Mouse (Mus musculus) CH12.LX (cell line): Measurements from ENCODE around the gene Ccdc171.

Source experiments
- BHLHE40 ChIP-seq: IDR thresholded peaks from 2 replicates; pipeline ENCODE4 v1.6.1; 2011; ENCODE audit warnings: mild to moderate bottlenecking, low read depth, low read length, improper control_type of control experiment
- CHD2 ChIP-seq: IDR thresholded peaks from 2 replicates; pipeline ENCODE4 v1.6.1; 2011; ENCODE audit warnings: low read length, improper control_type of control experiment
- CTCF ChIP-seq, 2 experiments: IDR thresholded peaks in 1 of 2; conservative IDR thresholded peaks in 1 of 2; 2 replicates each; pipeline ENCODE4 v1.5.1; 2011 to 2012; ENCODE audit warnings: low read depth in 2 of 2, low read length in 2 of 2, improper control_type of control experiment in 1 of 2, inconsistent platforms in 1 of 2, mild to moderate bottlenecking in 1 of 2, moderate library complexity in 1 of 2
- E2F4 ChIP-seq: IDR thresholded peaks from 2 replicates; pipeline ENCODE4 v1.6.1; 2011; ENCODE audit warnings: low read depth, low read length, improper control_type of control experiment; ENCODE audit not compliant: insufficient replicate concordance
- EP300 ChIP-seq: IDR thresholded peaks from 2 replicates; pipeline ENCODE4 v1.6.1; 2011; ENCODE audit warnings: low read length, improper control_type of control experiment
- JUN ChIP-seq: IDR thresholded peaks from 2 replicates; pipeline ENCODE4 v1.6.1; 2011; ENCODE audit warnings: low read depth, mild to moderate bottlenecking, low read length, improper control_type of control experiment, moderate library complexity; ENCODE audit not compliant: insufficient read depth
- MAFK ChIP-seq: IDR thresholded peaks from 2 replicates; pipeline ENCODE4 v1.6.1; 2011; ENCODE audit warnings: low read length, improper control_type of control experiment; ENCODE audit not compliant: insufficient replicate concordance
- MYC ChIP-seq: IDR thresholded peaks from 2 replicates; pipeline ENCODE4 v1.6.1; 2011; ENCODE audit warnings: low read depth, mild to moderate bottlenecking, improper control_type of control experiment, low read length
- NRF1 ChIP-seq: IDR thresholded peaks from 2 replicates; pipeline ENCODE4 v1.6.1; 2014; ENCODE audit warnings: low read depth, mild to moderate bottlenecking, inconsistent platforms, low read length, improper control_type of control experiment, moderate library complexity
- POLR2A ChIP-seq: IDR thresholded peaks from 2 replicates; pipeline ENCODE4 v1.6.1; 2011; ENCODE audit warnings: low read depth, mild to moderate bottlenecking, improper control_type of control experiment, low read length
- POLR2AphosphoS2 ChIP-seq: IDR thresholded peaks from 2 replicates; pipeline ENCODE4 v1.6.1; 2011; ENCODE audit warnings: low read depth, low read length, improper control_type of control experiment
- USF1 ChIP-seq: IDR thresholded peaks from 2 replicates; pipeline ENCODE4 v1.6.1; 2014; ENCODE audit warnings: low read depth, mild to moderate bottlenecking, inconsistent platforms, low read length, improper control_type of control experiment
- ZKSCAN1 ChIP-seq: IDR thresholded peaks from 2 replicates; pipeline ENCODE4 v1.6.1; 2012; ENCODE audit warnings: low read depth, inconsistent platforms, low read length, improper control_type of control experiment, borderline replicate concordance

- TF ChIP-seq POLR2A (no peak), USF1 (no peak), JUN (no peak), E2F4 (no peak), NRF1 (no peak), EP300 (no peak), ZKSCAN1 (no peak), BHLHE40 (no peak), CTCF (conservative IDR thresholded peaks at IDR 0.05 in 1 of 2, IDR thresholded peaks at IDR 0.05 in 1 of 2; ENCODE audit: low read depth in 2 of 2, low read length in 2 of 2) (no peak), POLR2AphosphoS2 (no peak), MYC (no peak), MAFK (no peak), CHD2 (no peak)
These were observed 157.5 kb downstream of the Ccdc171 start for GRCm38 (mm10) chr4:83682866-83683265.
